Mouse (Mus musculus): ENCODE measurements at regions not wholly inside any gene's neighbourhood (a gene's known extent, or its start where the extent isn't known, plus 50 kb on each side); places are given as distances from the start of the nearest gene placed in this dataset.
A peak's percentile ranks its signal among the peaks of the same experiment; 100 is the strongest.

GRCm38 (mm10) chr19:28111263-28112180, 100.6 kb upstream of the Rfx3 start:
- no peak for DNase-seq (ENCODE audit: low read depth, low spot score)

GRCm38 (mm10) chr19:28095620-28096019, 84.7 kb upstream of the Rfx3 start:
- DNase-seq (ENCODE audit: low read depth, low spot score): no peak

- peak; percentile 68 for DNase-seq (ENCODE audit: low read depth, low spot score)
These were observed 81.3 kb upstream of the Rfx3 start for GRCm38 (mm10) chr19:28092252-28092651.

GRCm38 (mm10) chr19:28087607-28088546, 76.9 kb upstream of the Rfx3 start:
- DNase-seq (ENCODE audit: low read depth, low spot score): peak; percentile 79

- no peak for DNase-seq (ENCODE audit: low read depth, low spot score)
These were observed 59.4 kb upstream of the Rfx3 start for GRCm38 (mm10) chr19:28070386-28070785.
